Mouse (Mus musculus) embryonic fibroblast, embryonic 13.5 days (primary cell): Measurements from ENCODE around the gene Dgkg.

Experiments used
- CTCF ChIP-seq: IDR thresholded peaks from 2 replicates; pipeline ENCODE4 v1.5.1; 2011; ENCODE audit warnings: mild to moderate bottlenecking, control low read depth, low read length, moderate library complexity, borderline replicate concordance; ENCODE audit not compliant: insufficient read depth
- POLR2A ChIP-seq: IDR thresholded peaks from 2 replicates; pipeline ENCODE4 v1.6.1; 2011; ENCODE audit warnings: low read depth, mild to moderate bottlenecking, control low read depth, low read length, moderate library complexity

DNA sequence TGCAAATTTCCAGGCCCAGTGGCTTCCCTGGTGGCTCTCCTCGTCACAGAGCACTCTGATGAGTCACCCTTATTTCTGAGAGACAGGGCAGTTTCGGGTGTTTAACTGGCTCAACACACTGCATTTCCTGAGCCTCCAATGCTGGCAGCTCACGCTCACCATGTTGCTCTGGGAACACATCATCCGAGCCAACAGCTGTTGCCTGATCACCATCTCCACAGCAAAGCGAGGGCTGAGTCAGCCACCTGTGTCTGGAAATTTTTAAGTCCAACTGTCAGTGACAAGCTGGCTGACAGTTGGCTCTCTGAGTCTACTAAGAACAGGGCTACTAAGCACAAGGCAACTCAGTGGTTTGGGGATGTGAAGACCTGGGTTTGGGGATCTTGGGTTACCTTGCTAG is 4.1 kb upstream of the Dgkg start:
- TF ChIP-seq CTCF (no peak), POLR2A (no peak)
